Mouse (Mus musculus) kidney, embryonic 16.5 days (tissue): ENCODE results near the gene Hira. TPM values are rescaled to one million over a fixed set of nuclear protein-coding genes. Genes with fewer than 3 reads are reported as not detected.
"Not testable (repeated sequence)": the region's sequence is repeated elsewhere in the genome, so short reads cannot be mapped to it uniquely, and the experiment has no call there.

Experiments
- ATAC-seq: fragments of 200-750 bp; cut with Nextera tagmentation; 2 replicates; pipeline ENCODE4 v1.8.0; 2017; ENCODE audit warnings: moderate TSS enrichment; ENCODE audit not compliant: low FRiP score, low TSS enrichment
- H3K27ac ChIP-seq: fragments of 300-500 bp; sonication (generic); 2 replicates; pipeline ENCODE4 v1.5.1; 2014; ENCODE audit warnings: low read length
- H3K27me3 ChIP-seq: fragments of 300-500 bp; sonication (generic); 2 replicates; pipeline ENCODE4 v1.6.1; 2014; ENCODE audit warnings: low read length, control low read depth, mixed read lengths; ENCODE audit not compliant: insufficient read depth
- H3K36me3 ChIP-seq: fragments of 300-500 bp; sonication (generic); 2 replicates; pipeline ENCODE4 v1.6.1; 2014; ENCODE audit warnings: low read length, control low read depth, mixed read lengths; ENCODE audit not compliant: insufficient read depth
- H3K4me1 ChIP-seq: fragments of 300-500 bp; sonication (generic); 2 replicates; pipeline ENCODE4 v1.6.1; 2014; ENCODE audit warnings: low read length, control low read depth, mixed read lengths; ENCODE audit not compliant: insufficient read depth
- H3K4me2 ChIP-seq: fragments of 300-500 bp; sonication (generic); replicated peaks from 2 replicates; pipeline ENCODE4 v1.6.1; 2014; ENCODE audit warnings: low read depth, low read length
- H3K4me3 ChIP-seq: fragments of 300-500 bp; sonication (generic); 2 replicates; pipeline ENCODE4 v1.5.1; 2014; ENCODE audit warnings: mild to moderate bottlenecking, low read length
- H3K9ac ChIP-seq: fragments of 300-500 bp; sonication (generic); replicated peaks from 2 replicates; pipeline ENCODE4 v1.6.1; 2014; ENCODE audit warnings: low read length
- H3K9me3 ChIP-seq: fragments of 300-500 bp; sonication (generic); 2 replicates; pipeline ENCODE4 v1.6.1; 2016; ENCODE audit warnings: low read length, control low read depth
- WGBS: fragments of 180-500 bp; shearing (Covaris S2); extraction: QIAGEN DNeasy Blood & Tissue Kit; methylation state at CpG from one replicate; pipeline ENCODE4 v1.1.7; 2014; 5-methylcytosine and 5-hydroxymethylcytosine counted together
- polyA plus RNA-seq: library from polyadenylated mRNA; unstranded; fragments of >200 nt; fragmentation: Nextera tagmentation; extraction: Ambion mirVana; gene quantifications from 2 replicates; pipeline ENCODE4 v1.2.1, GENCODE M21; 2015

The Hira gene
- polyA plus RNA-seq, 1 experiment from 2014 or later: 9.9 TPM

- H3K36me3 ChIP-seq: peaks cover 62% of the 10 kb centered on the region
- H3K27ac ChIP-seq: no peak overlapping the region
- ATAC-seq: no peak
- no peaks in the 10 kb centered on the region for H3K4me1 ChIP-seq
- no peak overlapping the region for H3K9ac ChIP-seq
- no peak overlapping the region for H3K4me3 ChIP-seq
- H3K27me3 ChIP-seq: no peaks in the 10 kb centered on the region
- H3K9me3 ChIP-seq: peaks cover 16% of the 10 kb centered on the region
- no peak overlapping the region for H3K4me2 ChIP-seq
Measured at GRCm38 (mm10) chr16:18963486-18963885, 86.6 kb downstream of the Hira start.

- Histone ChIP-seq H3K27ac (no peak overlapping the region), H3K4me1 (no peaks in the 10 kb centered on the region), H3K9me3 (peaks cover 4% of the 10 kb centered on the region), H3K36me3 (peaks cover 41% of the 10 kb centered on the region), H3K4me3 (no peak overlapping the region), H3K4me2 (no peak overlapping the region), H3K27me3 (no peaks in the 10 kb centered on the region), H3K9ac (no peak overlapping the region)
- ATAC-seq: no peak
- 95% methylated on average over 9 of the region's 9 CpGs for WGBS
Measured at GRCm38 (mm10) chr16:18969420-18970128, 92.7 kb downstream of the Hira start.

- Histone ChIP-seq H3K9ac (no peak overlapping the region), H3K4me2 (no peak overlapping the region), H3K4me1 (no peaks in the 10 kb centered on the region), H3K36me3 (peaks cover 38% of the 10 kb centered on the region), H3K9me3 (peaks cover 6% of the 10 kb centered on the region; the same call in 1 of the 2 replicates), H3K27ac (no peak overlapping the region), H3K27me3 (no peaks in the 10 kb centered on the region), H3K4me3 (no peak overlapping the region)
- ATAC-seq: no peak
- WGBS: 78% methylated on average over 3 of the region's 3 CpGs
Measured at GRCm38 (mm10) chr16:18970837-18971236, 94.0 kb downstream of the Hira start.

- not testable (repeated sequence) for H3K27me3 ChIP-seq, H3K4me1 ChIP-seq, ATAC-seq, H3K4me3 ChIP-seq, H3K4me2 ChIP-seq, H3K9ac ChIP-seq, H3K27ac ChIP-seq
- Histone ChIP-seq H3K9me3 (peaks cover 14% of the 10 kb centered on the region; the same call in 1 of the 2 replicates), H3K36me3 (peaks cover 13% of the 10 kb centered on the region)
- WGBS: 89% methylated on average over 23 of the region's 23 CpGs
Measured at GRCm38 (mm10) chr16:18975665-18976064, 98.8 kb downstream of the Hira start.

- peak; percentile 46; the same call in 1 of the 2 replicates for ATAC-seq
Measured at GRCm38 (mm10) chr16:18976315-18976714, 99.5 kb downstream of the Hira start.

GRCm38 (mm10) chr16:18986381-18986780, 109.5 kb downstream of the Hira start:
- H3K9ac ChIP-seq: no peak overlapping the region
- no peaks in the 10 kb centered on the region for H3K4me1 ChIP-seq
- no peaks in the 10 kb centered on the region for H3K9me3 ChIP-seq
- no peaks in the 10 kb centered on the region for H3K36me3 ChIP-seq
- WGBS: 93% methylated on average over 3 of the region's 3 CpGs
- ATAC-seq: no peak
- no peak overlapping the region for H3K4me3 ChIP-seq
- no peak overlapping the region for H3K27ac ChIP-seq
- no peaks in the 10 kb centered on the region for H3K27me3 ChIP-seq
- no peak overlapping the region for H3K4me2 ChIP-seq

More at GRCm38 (mm10) chr16:18976315-18976714, 99.5 kb downstream of the Hira start:
- Histone ChIP-seq H3K27ac (no peak overlapping the region), H3K36me3 (0 out of 2 replicates have a peak, but pooled peaks cover 7% of the 10 kb centered on the region), H3K4me3 (no peak overlapping the region), H3K9ac (no peak overlapping the region), H3K9me3 (peaks cover 14% of the 10 kb centered on the region; the same call in 1 of the 2 replicates), H3K4me1 (no peaks in the 10 kb centered on the region), H3K4me2 (no peak overlapping the region), H3K27me3 (no peaks in the 10 kb centered on the region)
- 60% methylated on average over 21 of the region's 23 CpGs for WGBS

- ATAC-seq: no peak
- no peak overlapping the region for H3K9ac ChIP-seq
- no peaks in the 10 kb centered on the region for H3K27me3 ChIP-seq
- H3K4me3 ChIP-seq: no peak overlapping the region
- no peaks in the 10 kb centered on the region for H3K9me3 ChIP-seq
- H3K36me3 ChIP-seq: no peaks in the 10 kb centered on the region
- 87% methylated on average over 5 of the region's 5 CpGs for WGBS
- H3K27ac ChIP-seq: no peak overlapping the region
- no peaks in the 10 kb centered on the region for H3K4me1 ChIP-seq
- no peak overlapping the region for H3K4me2 ChIP-seq
Measured at GRCm38 (mm10) chr16:18986860-18987259, 110.0 kb downstream of the Hira start.

GRCm38 (mm10) chr16:19002610-19003389, 126.0 kb downstream of the Hira start:
- not testable (repeated sequence) for H3K4me3 ChIP-seq, H3K4me1 ChIP-seq, H3K9me3 ChIP-seq, H3K36me3 ChIP-seq, H3K9ac ChIP-seq, H3K4me2 ChIP-seq, H3K27me3 ChIP-seq, H3K27ac ChIP-seq
- 38% methylated on average over 2 of the region's 2 CpGs for WGBS
- ATAC-seq: peak; percentile 46; the same call in 1 of the 2 replicates

GRCm38 (mm10) chr16:19003757-19004156, 126.9 kb downstream of the Hira start:
- H3K27me3 ChIP-seq: no peaks in the 10 kb centered on the region
- no peak overlapping the region for H3K4me3 ChIP-seq
- H3K36me3 ChIP-seq: no peaks in the 10 kb centered on the region
- WGBS: 86% methylated on average over 1 of the region's 1 CpGs
- no peak overlapping the region for H3K27ac ChIP-seq
- H3K9me3 ChIP-seq: no peaks in the 10 kb centered on the region
- no peaks in the 10 kb centered on the region for H3K4me1 ChIP-seq
- H3K9ac ChIP-seq: no peak overlapping the region
- no peak for ATAC-seq
- H3K4me2 ChIP-seq: no peak overlapping the region

- no peak overlapping the region for H3K4me3 ChIP-seq
- no peaks in the 10 kb centered on the region for H3K4me1 ChIP-seq
- no peak for ATAC-seq
- no peak overlapping the region for H3K9ac ChIP-seq
- H3K4me2 ChIP-seq: no peak overlapping the region
- no peaks in the 10 kb centered on the region for H3K36me3 ChIP-seq
- WGBS: 70% methylated on average over 3 of the region's 3 CpGs
- no peaks in the 10 kb centered on the region for H3K27me3 ChIP-seq
- no peak overlapping the region for H3K27ac ChIP-seq
- H3K9me3 ChIP-seq: no peaks in the 10 kb centered on the region
Measured at GRCm38 (mm10) chr16:19005298-19005697, 128.5 kb downstream of the Hira start.
